Mouse (Mus musculus): ENCODE measurements at regions not wholly inside any gene's neighbourhood (a gene's known extent, or its start where the extent isn't known, plus 50 kb on each side); places are given as distances from the start of the nearest gene placed in this dataset.

- peak; percentile 19 for DNase-seq (ENCODE audit: low spot score)
- Histone ChIP-seq H3K9me3 (ENCODE audit: control insufficient read depth, low read length) (no peaks in the 10 kb centered on the region), H3K36me3 (ENCODE audit: control insufficient read depth, insufficient read depth, low read length) (no peaks in the 10 kb centered on the region), H3K27me3 (ENCODE audit: control insufficient read depth, insufficient read depth, low read length) (no peaks in the 10 kb centered on the region), H3K4me1 (ENCODE audit: control insufficient read depth, insufficient read depth, low read length) (no peaks in the 10 kb centered on the region), H3K27ac (replicated peaks; ENCODE audit: low read depth, low read length) (no peak overlapping the region), H3K4me2 (replicated peaks; ENCODE audit: low read depth, low read length, severe bottlenecking) (no peak overlapping the region), H3K4me3 (replicated peaks; ENCODE audit: low read length) (no peak overlapping the region), H3K9ac (ENCODE audit: low read depth, low read length, severe bottlenecking) (no peak overlapping the region)
- no peak for TF ChIP-seq POLR2A (IDR thresholded peaks at IDR 0.05; ENCODE audit: borderline replicate concordance, extremely low read depth, insufficient read depth, insufficient read length)
- 71% methylated on average over 3 of the region's 3 CpGs for WGBS
- no peak for ATAC-seq (ENCODE audit: low FRiP score, low read depth)
Measured at GRCm38 (mm10) chr4:97394697-97395280, 211.8 kb upstream of the Gm10192 start.

GRCm38 (mm10) chr4:97381084-97381483, 198.1 kb upstream of the Gm10192 start:
- no peak overlapping the region for H3K9ac ChIP-seq (ENCODE audit: low read depth, low read length, severe bottlenecking)
- DNase-seq (ENCODE audit: low spot score) (peak; percentile 89), ATAC-seq (ENCODE audit: low FRiP score, low read depth) (peak; percentile 47)
- no peak overlapping the region for H3K4me3 ChIP-seq (replicated peaks; ENCODE audit: low read length)
- H3K27ac ChIP-seq (replicated peaks; ENCODE audit: low read depth, low read length), result no peak overlapping the region
- no peaks in the 10 kb centered on the region for H3K9me3 ChIP-seq (ENCODE audit: control insufficient read depth, low read length)
- H3K27me3 ChIP-seq (ENCODE audit: control insufficient read depth, insufficient read depth, low read length), result no peaks in the 10 kb centered on the region
- H3K36me3 ChIP-seq (ENCODE audit: control insufficient read depth, insufficient read depth, low read length), result no peaks in the 10 kb centered on the region
- H3K4me2 ChIP-seq (replicated peaks; ENCODE audit: low read depth, low read length, severe bottlenecking), result no peak overlapping the region
- 26% methylated on average over 3 of the region's 3 CpGs for WGBS
- TF ChIP-seq POLR2A (IDR thresholded peaks at IDR 0.05; ENCODE audit: borderline replicate concordance, extremely low read depth, insufficient read depth, insufficient read length), result no peak
- H3K4me1 ChIP-seq (ENCODE audit: control insufficient read depth, insufficient read depth, low read length), result peaks cover 4% of the 10 kb centered on the region

- DNase-seq (ENCODE audit: low spot score), result no peak
- Histone ChIP-seq H3K36me3 (ENCODE audit: control insufficient read depth, insufficient read depth, low read length) (no peaks in the 10 kb centered on the region), H3K9ac (ENCODE audit: low read depth, low read length, severe bottlenecking) (no peak overlapping the region), H3K27me3 (ENCODE audit: control insufficient read depth, insufficient read depth, low read length) (no peaks in the 10 kb centered on the region), H3K9me3 (ENCODE audit: control insufficient read depth, low read length) (no peaks in the 10 kb centered on the region), H3K4me2 (replicated peaks; ENCODE audit: low read depth, low read length, severe bottlenecking) (no peak overlapping the region), H3K4me1 (ENCODE audit: control insufficient read depth, insufficient read depth, low read length) (peaks cover 4% of the 10 kb centered on the region), H3K4me3 (replicated peaks; ENCODE audit: low read length) (no peak overlapping the region), H3K27ac (replicated peaks; ENCODE audit: low read depth, low read length) (no peak overlapping the region)
- no peak for ATAC-seq (ENCODE audit: low FRiP score, low read depth)
- 60% methylated on average over 8 of the region's 8 CpGs for WGBS
- no peak for TF ChIP-seq POLR2A (IDR thresholded peaks at IDR 0.05; ENCODE audit: borderline replicate concordance, extremely low read depth, insufficient read depth, insufficient read length)
Measured at GRCm38 (mm10) chr4:97377593-97378542, 194.9 kb upstream of the Gm10192 start.

GRCm38 (mm10) chr4:97360473-97360872, 177.5 kb upstream of the Gm10192 start:
- H3K9me3 ChIP-seq (ENCODE audit: control insufficient read depth, low read length), result no peaks in the 10 kb centered on the region
- H3K27me3 ChIP-seq (ENCODE audit: control insufficient read depth, insufficient read depth, low read length), result no peaks in the 10 kb centered on the region
- TF ChIP-seq POLR2A (IDR thresholded peaks at IDR 0.05; ENCODE audit: borderline replicate concordance, extremely low read depth, insufficient read depth, insufficient read length), result no peak
- no peak overlapping the region for H3K27ac ChIP-seq (replicated peaks; ENCODE audit: low read depth, low read length)
- ATAC-seq (ENCODE audit: low FRiP score, low read depth), result no peak
- H3K4me2 ChIP-seq (replicated peaks; ENCODE audit: low read depth, low read length, severe bottlenecking), result no peak overlapping the region
- no peak for DNase-seq (ENCODE audit: low spot score)
- no peaks in the 10 kb centered on the region for H3K4me1 ChIP-seq (ENCODE audit: control insufficient read depth, insufficient read depth, low read length)
- H3K9ac ChIP-seq (ENCODE audit: low read depth, low read length, severe bottlenecking), result no peak overlapping the region
- no peak overlapping the region for H3K4me3 ChIP-seq (replicated peaks; ENCODE audit: low read length)
- 94% methylated on average over 2 of the region's 2 CpGs for WGBS
- H3K36me3 ChIP-seq (ENCODE audit: control insufficient read depth, insufficient read depth, low read length), result no peaks in the 10 kb centered on the region

GRCm38 (mm10) chr4:97357958-97358357, 175.0 kb upstream of the Gm10192 start:
- no peaks in the 10 kb centered on the region for H3K4me1 ChIP-seq (ENCODE audit: control insufficient read depth, insufficient read depth, low read length)
- DNase-seq (ENCODE audit: low spot score), result peak; percentile 68
- WGBS, result 58% methylated on average over 1 of the region's 1 CpGs
- no peaks in the 10 kb centered on the region for H3K36me3 ChIP-seq (ENCODE audit: control insufficient read depth, insufficient read depth, low read length)
- no peaks in the 10 kb centered on the region for H3K27me3 ChIP-seq (ENCODE audit: control insufficient read depth, insufficient read depth, low read length)
- TF ChIP-seq POLR2A (IDR thresholded peaks at IDR 0.05; ENCODE audit: borderline replicate concordance, extremely low read depth, insufficient read depth, insufficient read length), result no peak
- H3K9ac ChIP-seq (ENCODE audit: low read depth, low read length, severe bottlenecking), result no peak overlapping the region
- no peak for ATAC-seq (ENCODE audit: low FRiP score, low read depth)
- no peak overlapping the region for H3K4me3 ChIP-seq (replicated peaks; ENCODE audit: low read length)
- H3K4me2 ChIP-seq (replicated peaks; ENCODE audit: low read depth, low read length, severe bottlenecking), result no peak overlapping the region
- no peak overlapping the region for H3K27ac ChIP-seq (replicated peaks; ENCODE audit: low read depth, low read length)
- no peaks in the 10 kb centered on the region for H3K9me3 ChIP-seq (ENCODE audit: control insufficient read depth, low read length)
